In genomic region chr1:152799897-152800296, GRCm38 (mm10) we compare ENCODE assay signal across 8 mouse cellular contexts. TPM values are rescaled to one million over a fixed set of nuclear protein-coding genes. Genes with fewer than 3 reads are reported as not detected.
DNase-seq lines count a peak whose midpoint lies in the region; ATAC-seq and TF ChIP-seq lines count a peak whose summit lies in the region.

Gene Ncf2 (plus strand): TSS chr1:152800194.

- peak; percentile 86 for ATAC-seq in intestine, embryonic 14.5 days (replicated peaks; ENCODE audit: low FRiP score, low TSS enrichment, low read depth)
- no peak for ATAC-seq in intestine, postnatal 0 days
- ATAC-seq in embryonic facial prominence, embryonic 12.5 days (ENCODE audit: insufficient number of reproducible peaks, insufficient read depth, low FRiP score, low TSS enrichment), result peak; percentile 80; the same call in 1 of the 2 replicates
- ATAC-seq in hindbrain, embryonic 15.5 days (ENCODE audit: low FRiP score, low read depth), result peak; percentile 74; the same call in 1 of the 2 replicates
- peak; percentile 82; the same call in 1 of the 2 replicates for ATAC-seq in midbrain, embryonic 13.5 days

- no peaks in the 10 kb centered on the region for H3K27me3 ChIP-seq in intestine, embryonic 14.5 days (replicated peaks; ENCODE audit: control insufficient read depth, insufficient read depth, low read length)
- H3K27me3 ChIP-seq in intestine, postnatal 0 days (replicated peaks; ENCODE audit: control insufficient read depth, insufficient read depth, low read length), result no peaks in the 10 kb centered on the region
- no peaks in the 10 kb centered on the region for H3K27me3 ChIP-seq in embryonic facial prominence, embryonic 12.5 days
- H3K27me3 ChIP-seq in hindbrain, embryonic 15.5 days, result no peaks in the 10 kb centered on the region
- H3K27me3 ChIP-seq in midbrain, embryonic 13.5 days, result no peaks in the 10 kb centered on the region

- H3K4me3 ChIP-seq in intestine, embryonic 14.5 days (ENCODE audit: low read depth, low read length), result no peak within 1 kb of the TSS
- no peak within 1 kb of the TSS for H3K4me3 ChIP-seq in intestine, postnatal 0 days (ENCODE audit: low read depth, low read length)
- H3K4me3 ChIP-seq in embryonic facial prominence, embryonic 12.5 days, result no peak within 1 kb of the TSS
- H3K4me3 ChIP-seq in hindbrain, embryonic 15.5 days, result no peak within 1 kb of the TSS
- no peak within 1 kb of the TSS for H3K4me3 ChIP-seq in midbrain, embryonic 13.5 days (replicated peaks)

- 17% methylated on average over 2 of the region's 2 CpGs for WGBS in intestine, embryonic 14.5 days
- 23% methylated on average over 2 of the region's 2 CpGs for WGBS in intestine, postnatal 0 days
- 14% methylated on average over 2 of the region's 2 CpGs for WGBS in embryonic facial prominence, embryonic 12.5 days
- 9% methylated on average over 2 of the region's 2 CpGs for WGBS in hindbrain, embryonic 15.5 days
- WGBS in midbrain, embryonic 13.5 days, result 5% methylated on average over 2 of the region's 2 CpGs

- H3K36me3 ChIP-seq in intestine, embryonic 14.5 days (ENCODE audit: control insufficient read depth, insufficient read depth, low read length), result no peaks in the 10 kb centered on the region
- H3K36me3 ChIP-seq in intestine, postnatal 0 days (ENCODE audit: control insufficient read depth, insufficient read depth), result no peaks in the 10 kb centered on the region
- H3K36me3 ChIP-seq in embryonic facial prominence, embryonic 12.5 days, result no peaks in the 10 kb centered on the region
- H3K36me3 ChIP-seq in hindbrain, embryonic 15.5 days, result no peaks in the 10 kb centered on the region
- no peaks in the 10 kb centered on the region for H3K36me3 ChIP-seq in midbrain, embryonic 13.5 days

- DNase-seq in intestine, embryonic 14.5 days (ENCODE audit: low spot score), result no peak
- DNase-seq in left cerebral cortex, adult 9 months (ENCODE audit: low spot score in 2 of 2), result no peak
- no peak for DNase-seq in frontal cortex, postnatal 25 days (ENCODE audit: low spot score in 2 of 2)
- DNase-seq in cerebellum, adult 18-20 months, result no peak

- H3K4me2 ChIP-seq in intestine, embryonic 14.5 days (ENCODE audit: low read length), result no peak within 1 kb of the TSS
- H3K4me2 ChIP-seq in intestine, postnatal 0 days (replicated peaks; ENCODE audit: low read depth), result no peak within 1 kb of the TSS
- no peak within 1 kb of the TSS for H3K4me2 ChIP-seq in embryonic facial prominence, embryonic 12.5 days (replicated peaks)
- no peak within 1 kb of the TSS for H3K4me2 ChIP-seq in hindbrain, embryonic 15.5 days
- no peak within 1 kb of the TSS for H3K4me2 ChIP-seq in midbrain, embryonic 13.5 days (replicated peaks)

- no peak for TF ChIP-seq CTCF in intestine, postnatal 0 days (IDR thresholded peaks at IDR 0.05; ENCODE audit: low read depth)

- H3K9ac ChIP-seq in intestine, embryonic 14.5 days (ENCODE audit: low read length), result no peak within 1 kb of the TSS
- H3K9ac ChIP-seq in intestine, postnatal 0 days (ENCODE audit: low read depth, low read length), result no peak within 1 kb of the TSS
- no peak within 1 kb of the TSS for H3K9ac ChIP-seq in embryonic facial prominence, embryonic 12.5 days
- no peak within 1 kb of the TSS for H3K9ac ChIP-seq in hindbrain, embryonic 15.5 days
- H3K9ac ChIP-seq in midbrain, embryonic 13.5 days (replicated peaks), result no peak within 1 kb of the TSS

- H3K27ac ChIP-seq in intestine, embryonic 14.5 days (ENCODE audit: low read depth), result 0 out of 2 replicates have a peak within 1 kb of the TSS, but pooled peaks have one; percentile 6
- H3K27ac ChIP-seq in intestine, postnatal 0 days (ENCODE audit: low read depth, low read length), result no peak within 1 kb of the TSS
- H3K27ac ChIP-seq in embryonic facial prominence, embryonic 12.5 days, result no peak within 1 kb of the TSS
- H3K27ac ChIP-seq in hindbrain, embryonic 15.5 days (replicated peaks), result 0 out of 2 replicates have a peak within 1 kb of the TSS, but pooled peaks have one; percentile 4
- no peak within 1 kb of the TSS for H3K27ac ChIP-seq in midbrain, embryonic 13.5 days

- H3K4me1 ChIP-seq in intestine, embryonic 14.5 days (replicated peaks; ENCODE audit: control insufficient read depth, insufficient read depth, low read length), result peaks cover 9% of the 10 kb centered on the region
- H3K4me1 ChIP-seq in intestine, postnatal 0 days (replicated peaks; ENCODE audit: control insufficient read depth, insufficient read depth, low read length), result peaks cover 8% of the 10 kb centered on the region; the same call in 1 of the 2 replicates
- H3K4me1 ChIP-seq in embryonic facial prominence, embryonic 12.5 days, result 0 out of 2 replicates have a peak, but pooled peaks cover 4% of the 10 kb centered on the region
- H3K4me1 ChIP-seq in hindbrain, embryonic 15.5 days (replicated peaks), result peaks cover 5% of the 10 kb centered on the region; the same call in 1 of the 2 replicates
- peaks cover 8% of the 10 kb centered on the region for H3K4me1 ChIP-seq in midbrain, embryonic 13.5 days (replicated peaks)

- no peaks in the 10 kb centered on the region for H3K9me3 ChIP-seq in intestine, embryonic 14.5 days (ENCODE audit: control insufficient read depth, low read length)
- no peaks in the 10 kb centered on the region for H3K9me3 ChIP-seq in intestine, postnatal 0 days (ENCODE audit: control insufficient read depth)
- H3K9me3 ChIP-seq in embryonic facial prominence, embryonic 12.5 days, result no peaks in the 10 kb centered on the region
- no peaks in the 10 kb centered on the region for H3K9me3 ChIP-seq in hindbrain, embryonic 15.5 days
- H3K9me3 ChIP-seq in midbrain, embryonic 13.5 days, result no peaks in the 10 kb centered on the region

RNA-seq across cellular contexts. Expression of gene Ncf2, which starts in this region (rescaled TPM):
- polyA plus RNA-seq in intestine, embryonic 14.5 days (2014; fragmentation: Nextera tagmentation; extraction: Ambion mirVana), result 6.1 and 7.2 TPM in 2 replicates
- polyA plus RNA-seq in intestine, postnatal 0 days (2015; fragmentation: Nextera tagmentation; extraction: Ambion mirVana), result 9.1 and 9.7 TPM in 2 replicates
- polyA plus RNA-seq in embryonic facial prominence, embryonic 12.5 days (2016; fragmentation: Nextera tagmentation; extraction: Ambion mirVana), result 2.4 and 3.7 TPM in 2 replicates
- polyA plus RNA-seq in hindbrain, embryonic 15.5 days (2015; fragmentation: Nextera tagmentation; extraction: Ambion mirVana), result 2.2 and 3.7 TPM in 2 replicates
- polyA plus RNA-seq in midbrain, embryonic 13.5 days (2015; fragmentation: Nextera tagmentation; extraction: Ambion mirVana), result 2.3 and 3.0 TPM in 2 replicates

Comparison
In these comparisons a context has a peak if more than half of its experiments do, and no peak if none do; other contexts are left out.
1. H3K27ac ChIP-seq: peak in intestine, embryonic 14.5 days (single experiment) and hindbrain, embryonic 15.5 days (single experiment); none in intestine, postnatal 0 days (single experiment), embryonic facial prominence, embryonic 12.5 days (single experiment) and midbrain, embryonic 13.5 days (single experiment).